Mouse (Mus musculus) C2C12 (cell line): ENCODE results near the gene Msx1.

ENCODE experiments used
- CTCF ChIP-seq: IDR thresholded peaks from one replicate; pipeline ENCODE4 v1.5.1; 2011; ENCODE audit not compliant: control insufficient read depth, insufficient read depth, insufficient read length
- FOSL1 ChIP-seq: IDR thresholded peaks from one replicate; pipeline ENCODE4 v1.8.0; 2011; ENCODE audit warnings: mild to moderate bottlenecking, low read length; ENCODE audit not compliant: poor library complexity, insufficient read depth, severe bottlenecking
- MAX ChIP-seq: IDR thresholded peaks from one replicate; pipeline ENCODE4 v1.6.1; 2011; ENCODE audit warnings: mild to moderate bottlenecking, control low read depth
- MYOD1 ChIP-seq: IDR thresholded peaks from one replicate; pipeline ENCODE4 v1.6.1; 2011; ENCODE audit warnings: low read depth; ENCODE audit not compliant: control insufficient read depth, insufficient read length
- MYOG ChIP-seq: IDR thresholded peaks from one replicate; pipeline ENCODE4 v1.6.1; 2011; ENCODE audit not compliant: control insufficient read depth, insufficient read length; ENCODE audit errors: extremely low read depth
- USF1 ChIP-seq: IDR thresholded peaks from one replicate; pipeline ENCODE4 v1.6.1; 2011; ENCODE audit warnings: low read depth, mild to moderate bottlenecking, control low read depth, moderate library complexity

DNA sequence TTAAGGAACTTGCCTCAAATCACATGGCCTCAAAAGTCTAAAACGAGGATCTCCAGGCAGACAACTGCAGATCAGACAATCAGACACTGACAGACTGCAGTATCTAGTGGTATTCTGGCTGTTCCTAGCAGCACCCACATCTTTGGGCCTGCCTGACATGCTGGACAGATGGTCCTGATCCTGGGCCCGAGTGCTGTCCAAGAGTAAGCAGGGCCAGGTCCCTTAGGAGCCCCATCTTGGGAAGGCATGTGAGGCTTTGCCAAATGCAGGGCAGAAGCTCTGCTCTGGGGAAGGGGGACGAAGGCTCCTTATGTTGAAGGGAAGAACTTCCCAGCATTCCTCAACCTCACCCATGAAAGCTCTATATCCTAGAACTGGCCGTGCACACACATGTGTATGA lies 8.5 kb downstream of the Msx1 start:
- TF ChIP-seq CTCF (no peak), FOSL1 (no peak), USF1 (no peak), MYOG (no peak), MAX (no peak), MYOD1 (no peak)
